Mouse (Mus musculus): ENCODE measurements around the gene Gpha2. TPM values are rescaled to one million over a fixed set of nuclear protein-coding genes. Genes with fewer than 3 reads are reported as not detected.
A peak's percentile ranks its signal among the peaks of the same experiment; 100 is the strongest.

The Gpha2 gene
- total RNA-seq, 2 experiments from 2014 or later, result not detected

- intact Hi-C loops (cut with DNase I), result loop anchor here (5.0 kb wide), 1 partner anchor 701 kb away; no protein-coding TSS in a partner anchor
- H3K4me3 ChIP-seq, result no peak overlapping the region
- no peak; the same call in 1 of the 2 replicates for TF ChIP-seq CTCF (IDR thresholded peaks at IDR 0.05)
Observed at GRCm38 (mm10) chr19:6245806-6246205, 19.6 kb downstream of the Gpha2 start.

GRCm38 (mm10) chr19:6247526-6248300, 21.5 kb downstream of the Gpha2 start:
- Histone ChIP-seq H3K4me3 (no peak overlapping the region), H3K27ac (no peak overlapping the region)
- intact Hi-C loops (cut with DNase I), result loop anchor here (5.0 kb wide), 1 partner anchor 700 kb away; no protein-coding TSS in a partner anchor
- no peak for DNase-seq (ENCODE audit: extremely low spot score in 1 of 2, low spot score in 2 of 2)
- TF ChIP-seq CTCF (IDR thresholded peaks at IDR 0.05), result no peak

More at GRCm38 (mm10) chr19:6245806-6246205, 19.6 kb downstream of the Gpha2 start:
- no peak for DNase-seq (ENCODE audit: extremely low spot score in 1 of 2, low spot score in 2 of 2)
- no peak overlapping the region for H3K27ac ChIP-seq

- TF ChIP-seq CTCF (IDR thresholded peaks at IDR 0.05), result no peak
- Histone ChIP-seq H3K4me3 (no peak overlapping the region), H3K27ac (no peak overlapping the region)
- no peak for DNase-seq (ENCODE audit: extremely low spot score in 1 of 2, low spot score in 2 of 2)
- intact Hi-C loops (cut with DNase I), result no loop called here
Observed at GRCm38 (mm10) chr19:6253021-6253420, 26.8 kb downstream of the Gpha2 start.

GRCm38 (mm10) chr19:6260428-6260827, 34.2 kb downstream of the Gpha2 start:
- DNase-seq (ENCODE audit: extremely low spot score in 1 of 2, low spot score in 2 of 2), result no peak
- no peak overlapping the region for H3K27ac ChIP-seq
- intact Hi-C loops (cut with DNase I), result no loop called here
- peak; percentile 40 for TF ChIP-seq CTCF (IDR thresholded peaks at IDR 0.05)
- H3K4me3 ChIP-seq, result no peak overlapping the region

- TF ChIP-seq CTCF (IDR thresholded peaks at IDR 0.05), result peak; percentile 49
- intact Hi-C loops (cut with DNase I), result no loop called here
- Histone ChIP-seq H3K4me3 (no peak overlapping the region), H3K27ac (no peak overlapping the region)
- DNase-seq (ENCODE audit: extremely low spot score in 1 of 2, low spot score in 2 of 2), result no peak
Observed at GRCm38 (mm10) chr19:6260946-6261345, 34.8 kb downstream of the Gpha2 start.

GRCm38 (mm10) chr19:6261379-6261778, 35.2 kb downstream of the Gpha2 start:
- no peak for DNase-seq (ENCODE audit: extremely low spot score in 1 of 2, low spot score in 2 of 2)
- H3K4me3 ChIP-seq, result no peak overlapping the region
- no peak for TF ChIP-seq CTCF (IDR thresholded peaks at IDR 0.05)
- H3K27ac ChIP-seq, result no peak overlapping the region
- intact Hi-C loops (cut with DNase I), result no loop called here

GRCm38 (mm10) chr19:6262222-6262621, 36.0 kb downstream of the Gpha2 start:
- peak; percentile 90 for TF ChIP-seq CTCF (IDR thresholded peaks at IDR 0.05)
- Histone ChIP-seq H3K4me3 (no peak overlapping the region), H3K27ac (no peak overlapping the region)
- intact Hi-C loops (cut with DNase I), result no loop called here
- peak; percentile 47 to 59 for DNase-seq (ENCODE audit: extremely low spot score in 1 of 2, low spot score in 2 of 2)

- TF ChIP-seq CTCF (IDR thresholded peaks at IDR 0.05), result no peak
- intact Hi-C loops (cut with DNase I), result no loop called here
- H3K27ac ChIP-seq, result no peak overlapping the region
Observed at GRCm38 (mm10) chr19:6262839-6263433, 36.8 kb downstream of the Gpha2 start.

GRCm38 (mm10) chr19:6264200-6264599, 38.0 kb downstream of the Gpha2 start:
- H3K27ac ChIP-seq, result peak overlapping the region; percentile 57
- intact Hi-C loops (cut with DNase I), result no loop called here
- TF ChIP-seq CTCF (IDR thresholded peaks at IDR 0.05), result no peak
- no peak overlapping the region for H3K4me3 ChIP-seq
- DNase-seq (ENCODE audit: extremely low spot score in 1 of 2, low spot score in 2 of 2), result peak in 1 of 2 experiments; percentile 52

More at GRCm38 (mm10) chr19:6262839-6263433, 36.8 kb downstream of the Gpha2 start:
- H3K4me3 ChIP-seq, result no peak overlapping the region
- DNase-seq (ENCODE audit: extremely low spot score in 1 of 2, low spot score in 2 of 2), result no peak

- no peak for DNase-seq (ENCODE audit: extremely low spot score in 1 of 2, low spot score in 2 of 2)
- no peak for TF ChIP-seq CTCF (IDR thresholded peaks at IDR 0.05)
- H3K4me3 ChIP-seq, result no peak overlapping the region
- intact Hi-C loops (cut with DNase I), result no loop called here
- no peak overlapping the region for H3K27ac ChIP-seq
Observed at GRCm38 (mm10) chr19:6264945-6265344, 38.8 kb downstream of the Gpha2 start.

GRCm38 (mm10) chr19:6265727-6266182, 39.6 kb downstream of the Gpha2 start:
- Histone ChIP-seq H3K27ac (no peak overlapping the region), H3K4me3 (no peak overlapping the region)
- peak; percentile 30 for TF ChIP-seq CTCF (IDR thresholded peaks at IDR 0.05)
- intact Hi-C loops (cut with DNase I), result no loop called here
- no peak for DNase-seq (ENCODE audit: extremely low spot score in 1 of 2, low spot score in 2 of 2)
